Mouse (Mus musculus) spleen, adult 2 months (tissue): Measurements from ENCODE around the gene Wdr44. TPM values are rescaled to one million over a fixed set of nuclear protein-coding genes. Genes with fewer than 3 reads are reported as not detected.
"Not testable (repeated sequence)": the region's sequence is repeated elsewhere in the genome, so short reads cannot be mapped to it uniquely, and the experiment has no call there.

ENCODE experiments used
- DNase-seq, 2 experiments: peaks; one replicate each; pipeline versions ENCODE4 v3.0.0 to v3.0.0-alpha.2; 2012 to 2021; ENCODE audit warnings: low spot score in 2 of 2, low read depth in 1 of 2
- H3K27ac ChIP-seq: fragments of 200-500 bp; 2 replicates; pipeline ENCODE4 v1.5.1; 2012; ENCODE audit warnings: low read length, inconsistent platforms; ENCODE audit not compliant: insufficient read depth
- H3K27me3 ChIP-seq: fragments of 200-500 bp; 2 replicates; pipeline ENCODE4 v1.6.1; 2012; ENCODE audit warnings: mild to moderate bottlenecking, moderate library complexity, low read length, inconsistent platforms; ENCODE audit not compliant: control insufficient read depth, insufficient read depth
- H3K36me3 ChIP-seq: fragments of 200-500 bp; 2 replicates; pipeline ENCODE4 v1.6.1; 2012; ENCODE audit warnings: mild to moderate bottlenecking, low read length, inconsistent platforms; ENCODE audit not compliant: control insufficient read depth, insufficient read depth
- H3K4me1 ChIP-seq: fragments of 200-500 bp; 2 replicates; pipeline ENCODE4 v1.6.1; 2011; ENCODE audit warnings: inconsistent platforms; ENCODE audit not compliant: control insufficient read depth, insufficient read depth, insufficient read length
- H3K4me3 ChIP-seq: fragments of 200-500 bp; 2 replicates; pipeline ENCODE4 v1.5.1; 2011; ENCODE audit warnings: mild to moderate bottlenecking, inconsistent platforms; ENCODE audit not compliant: insufficient read depth, insufficient read length; ENCODE audit errors: extremely low read depth
- CTCF ChIP-seq: fragments of 200-500 bp; IDR thresholded peaks from 2 replicates; pipeline ENCODE4 v1.5.1; 2011; ENCODE audit warnings: mild to moderate bottlenecking, inconsistent platforms; ENCODE audit not compliant: insufficient read depth, insufficient read length, insufficient replicate concordance; ENCODE audit errors: extremely low read depth
- POLR2A ChIP-seq: fragments of 200-500 bp; IDR thresholded peaks from 2 replicates; pipeline ENCODE4 v1.6.1; 2011; ENCODE audit warnings: low read depth, low read length, inconsistent platforms
- WGBS: fragments of 180-500 bp; shearing (Covaris S2); methylation state at CpG from one replicate; pipeline ENCODE4 v1.1.7; 2018; 5-methylcytosine and 5-hydroxymethylcytosine counted together
- polyA plus RNA-seq: library from polyadenylated mRNA; depleted of rRNA; stranded (reverse); fragments of >200 nt; gene quantifications from 2 replicates; pipeline ENCODE4 v1.2.3, GENCODE M21; 2012

Wdr44 gene
- polyA plus RNA-seq, 1 experiment: 4.3 TPM

DNA sequence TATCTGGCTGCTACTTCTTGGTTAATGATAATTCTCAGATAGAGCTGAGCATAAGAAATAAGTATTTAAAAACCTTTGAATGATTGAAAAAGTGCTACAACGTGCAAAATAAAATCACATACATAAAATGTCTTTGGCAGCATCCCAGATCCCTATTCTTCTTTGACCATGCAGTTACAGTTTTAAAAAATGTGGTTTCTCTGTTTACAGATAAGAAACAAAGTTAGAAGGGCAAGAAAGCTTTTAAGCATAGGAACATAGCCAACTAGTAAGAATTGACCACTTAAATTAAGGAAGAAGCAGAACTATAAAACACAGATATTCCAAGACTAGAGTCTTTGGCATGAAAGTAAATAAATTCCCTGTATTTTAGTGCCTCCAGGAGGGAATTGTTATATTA, 34.6 kb downstream of the Wdr44 start:
- Histone ChIP-seq H3K4me1 (no peaks in the 10 kb centered on the region), H3K27me3 (no peaks in the 10 kb centered on the region), H3K27ac (no peak overlapping the region), H3K4me3 (no peak overlapping the region), H3K36me3 (no peaks in the 10 kb centered on the region)
- no peak for DNase-seq
- TF ChIP-seq POLR2A (no peak), CTCF (no peak)
- 50% methylated on average over 1 of the region's 1 CpGs for WGBS

DNA sequence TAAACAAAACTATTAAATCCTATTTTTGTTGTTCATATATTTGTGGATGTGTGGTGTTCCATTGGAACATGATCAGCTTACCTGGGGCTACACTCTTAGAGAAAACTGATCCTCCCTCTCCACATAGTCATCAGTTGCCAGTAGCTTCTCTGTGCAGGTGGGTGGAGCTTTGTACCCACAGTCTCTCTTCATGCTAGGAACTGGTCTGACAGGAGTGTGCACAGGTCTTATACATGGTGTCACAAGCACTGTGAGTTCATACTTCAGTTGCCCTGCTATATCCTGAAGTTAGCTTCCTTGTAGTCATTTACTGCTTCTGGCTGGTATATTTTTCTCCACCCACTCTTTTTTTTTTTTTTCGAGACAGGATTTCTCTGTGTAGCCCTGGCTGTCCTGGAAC, 61.8 kb downstream of the Wdr44 start:
- no peaks in the 10 kb centered on the region for H3K4me1 ChIP-seq
- DNase-seq: no peak
- WGBS: 62% methylated on average over 1 of the region's 1 CpGs
- no peak overlapping the region for H3K4me3 ChIP-seq
- H3K27me3 ChIP-seq: no peaks in the 10 kb centered on the region
- peaks cover 2% of the 10 kb centered on the region; the same call in 1 of the 2 replicates for H3K36me3 ChIP-seq
- no peak overlapping the region for H3K27ac ChIP-seq
- TF ChIP-seq POLR2A (no peak), CTCF (no peak)

DNA sequence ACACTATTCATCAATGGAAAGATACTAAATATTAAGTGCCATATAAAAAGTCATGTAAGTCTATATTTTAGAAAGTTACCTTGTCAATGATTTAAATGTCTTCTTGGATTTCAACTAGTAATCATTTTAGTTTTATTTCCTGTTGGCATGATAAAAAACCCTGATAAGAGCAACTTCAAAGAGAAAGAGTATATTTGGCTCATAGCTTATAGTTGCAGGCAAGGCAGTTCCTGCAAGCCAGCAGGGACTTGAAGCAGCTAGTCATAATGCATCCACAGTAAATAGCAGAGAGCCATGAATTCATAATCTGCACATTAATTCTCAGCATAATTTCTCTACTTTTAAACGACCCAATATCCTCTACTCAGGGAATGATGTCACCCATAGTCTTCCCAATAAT, 75.0 kb downstream of the Wdr44 start:
- WGBS: 60% methylated on average over 1 of the region's 1 CpGs
- Histone ChIP-seq H3K27me3 (no peaks in the 10 kb centered on the region), H3K4me1 (no peaks in the 10 kb centered on the region), H3K4me3 (no peak overlapping the region), H3K27ac (no peak overlapping the region), H3K36me3 (peaks cover 3% of the 10 kb centered on the region; the same call in 1 of the 2 replicates)
- no peak for DNase-seq
- TF ChIP-seq POLR2A (no peak), CTCF (no peak)

DNA sequence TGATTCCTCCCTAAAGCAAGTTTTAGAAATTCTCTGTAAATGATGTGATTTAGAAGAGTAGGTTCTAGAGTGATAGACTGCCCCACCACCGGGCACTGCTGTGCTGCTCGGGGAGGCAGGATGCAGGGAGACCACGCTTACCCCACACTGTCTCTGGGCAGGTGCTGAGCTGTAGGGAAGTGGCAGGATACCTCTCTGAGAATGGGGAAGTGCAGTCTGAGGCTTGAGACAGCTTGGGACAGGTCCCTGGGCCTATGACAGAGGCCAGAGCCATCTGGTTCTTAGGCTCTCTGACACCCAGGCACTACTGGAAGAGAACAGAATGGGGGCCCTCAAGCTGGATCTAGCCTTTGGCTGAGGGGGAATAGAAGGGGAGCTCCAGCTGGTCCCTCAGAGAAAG, 114.3 kb downstream of the Wdr44 start:
- DNase-seq: no peak
- 54% methylated on average over 3 of the region's 3 CpGs for WGBS
- TF ChIP-seq CTCF (no peak), POLR2A (no peak)
- no peak overlapping the region for H3K4me3 ChIP-seq
- H3K27me3 ChIP-seq: no peaks in the 10 kb centered on the region
- no peaks in the 10 kb centered on the region for H3K36me3 ChIP-seq
- H3K27ac ChIP-seq: no peak overlapping the region
- no peaks in the 10 kb centered on the region for H3K4me1 ChIP-seq

DNA sequence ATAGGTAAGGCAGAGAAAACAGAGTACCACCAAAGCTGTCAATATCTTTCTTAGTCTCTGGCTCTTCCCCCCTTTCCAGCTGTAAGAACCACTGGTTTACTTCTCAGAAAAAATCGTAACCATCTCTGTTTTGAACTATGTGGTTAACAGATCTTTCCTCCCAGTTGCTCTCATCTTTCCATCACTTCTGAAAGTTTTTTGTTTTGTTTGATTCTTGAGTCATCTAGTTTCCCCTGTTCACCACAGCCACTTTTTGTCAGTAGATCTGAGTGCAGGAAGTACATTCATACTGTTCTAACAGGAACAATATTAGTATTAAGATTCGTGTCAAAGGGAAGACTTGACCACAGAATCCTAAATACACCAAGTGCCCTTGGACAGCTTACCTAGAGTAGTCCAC, 117.5 kb downstream of the Wdr44 start:
- WGBS: 61% methylated on average over 2 of the region's 2 CpGs
- no peak for TF ChIP-seq POLR2A
- no peak for TF ChIP-seq CTCF

DNA sequence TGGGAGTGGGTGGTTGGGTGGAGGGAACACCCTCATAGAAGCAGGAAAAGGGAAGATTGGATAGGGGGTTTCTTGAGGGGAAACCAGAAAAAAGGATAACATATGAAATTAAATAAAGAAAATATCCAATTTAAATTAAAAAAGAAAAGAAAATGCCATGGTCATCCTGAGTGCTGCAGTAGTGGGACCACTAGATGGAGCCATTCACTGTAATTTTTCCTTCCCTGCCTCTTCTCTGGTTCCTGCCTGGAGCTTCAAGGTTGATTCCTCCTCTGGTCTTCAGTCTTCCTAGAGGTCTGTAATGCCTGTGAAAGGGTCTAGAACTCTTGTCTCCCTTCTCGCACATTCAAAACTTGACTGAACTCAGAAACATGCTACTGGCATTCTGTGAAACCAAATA, 120.4 kb downstream of the Wdr44 start:
- not testable (repeated sequence) for H3K4me3 ChIP-seq, H3K27me3 ChIP-seq, H3K36me3 ChIP-seq, H3K4me1 ChIP-seq, H3K27ac ChIP-seq, DNase-seq
- 92% methylated on average over 1 of the region's 1 CpGs for WGBS

More for the DNA sequence above, 117.5 kb downstream of the Wdr44 start:
- Histone ChIP-seq H3K27ac (no peak overlapping the region), H3K36me3 (no peaks in the 10 kb centered on the region), H3K4me1 (no peaks in the 10 kb centered on the region), H3K4me3 (no peak overlapping the region), H3K27me3 (no peaks in the 10 kb centered on the region)
- DNase-seq: no peak

DNA sequence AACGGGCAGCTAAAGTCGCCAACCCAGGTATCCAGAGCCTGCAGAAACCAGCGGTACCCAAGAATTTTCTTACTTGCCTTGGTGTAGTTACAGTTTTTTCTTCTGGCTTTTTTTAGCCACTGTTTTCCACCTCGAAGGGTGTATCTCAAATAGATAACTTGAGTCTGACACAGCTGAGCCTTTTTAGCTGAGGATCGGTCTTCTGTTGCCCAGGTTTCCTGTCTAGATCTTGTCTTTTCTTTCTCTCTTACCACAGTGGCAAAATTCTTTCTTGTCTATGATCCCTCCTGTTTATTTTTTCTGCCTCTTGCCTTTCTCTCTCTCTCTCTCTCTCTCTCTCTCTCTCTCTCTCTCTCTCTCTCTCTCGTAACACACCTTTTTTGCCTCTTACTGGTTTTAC, 130.0 kb downstream of the Wdr44 start:
- H3K27ac ChIP-seq, H3K36me3 ChIP-seq, H3K4me1 ChIP-seq, DNase-seq, H3K4me3 ChIP-seq, H3K27me3 ChIP-seq: not testable (repeated sequence)
- 81% methylated on average over 6 of the region's 6 CpGs for WGBS

DNA sequence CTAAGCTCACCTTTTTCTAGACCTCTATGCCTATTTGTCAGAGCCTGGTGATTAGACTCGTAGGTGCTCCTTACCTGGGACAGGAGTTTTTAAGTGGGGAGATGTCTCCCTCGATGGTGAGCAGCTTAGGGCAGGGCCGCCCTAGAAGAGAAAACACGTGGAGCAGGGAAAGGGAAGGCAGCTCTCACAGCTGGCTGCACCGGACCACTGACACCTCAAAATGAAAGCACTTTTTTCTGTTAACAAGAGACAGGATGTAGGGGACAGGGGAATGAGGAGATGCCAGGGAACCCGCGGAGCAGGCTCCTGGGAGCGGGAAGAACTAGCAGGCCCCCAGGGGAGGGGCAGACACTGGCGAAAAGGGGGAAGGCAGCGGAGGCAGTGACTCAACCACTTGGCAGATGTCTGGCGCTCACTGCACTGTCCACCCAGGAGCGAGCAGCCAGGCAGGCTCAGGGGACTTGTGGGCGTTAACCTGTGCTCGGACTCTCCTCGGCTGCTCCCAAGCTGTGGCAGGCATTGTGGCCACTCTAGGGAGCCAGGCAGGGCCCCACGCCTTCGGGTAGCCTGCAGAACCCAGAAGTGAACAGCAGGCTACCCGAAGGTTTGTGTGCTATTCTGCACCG, 130.7 kb downstream of the Wdr44 start:
- Histone ChIP-seq H3K4me3 (no peak overlapping the region), H3K27me3 (no peaks in the 10 kb centered on the region), H3K36me3 (no peaks in the 10 kb centered on the region), H3K4me1 (no peaks in the 10 kb centered on the region), H3K27ac (no peak overlapping the region)
- DNase-seq: no peak
- WGBS: 60% methylated on average over 19 of the region's 19 CpGs
- TF ChIP-seq POLR2A (no peak), CTCF (no peak)

DNA sequence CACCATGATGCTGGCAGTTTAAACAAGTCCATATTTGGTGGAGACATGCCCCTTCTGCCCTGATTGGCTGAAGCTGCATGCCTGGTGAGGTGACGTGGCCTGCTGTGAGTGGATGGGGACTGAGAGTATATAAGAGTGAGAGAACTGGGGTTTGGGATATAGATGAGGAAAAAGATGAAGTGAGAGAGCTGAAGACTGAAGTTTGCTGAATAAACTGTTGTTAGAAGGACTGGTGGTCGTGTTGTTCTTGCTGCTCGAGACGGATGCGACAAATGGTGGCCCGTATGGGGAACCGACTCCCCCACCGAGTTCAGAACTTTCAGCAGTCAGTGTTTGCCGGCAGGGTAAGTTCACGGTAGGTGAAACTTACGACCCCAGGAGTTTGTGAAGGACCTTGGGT, 140.9 kb downstream of the Wdr44 start:
- 90% methylated on average over 11 of the region's 11 CpGs for WGBS
- not testable (repeated sequence) for H3K4me1 ChIP-seq, DNase-seq, H3K4me3 ChIP-seq, H3K36me3 ChIP-seq, H3K27ac ChIP-seq, H3K27me3 ChIP-seq
